Mouse (Mus musculus): ENCODE measurements at regions not wholly inside any gene's neighbourhood (a gene's known extent, or its start where the extent isn't known, plus 50 kb on each side); places are given as distances from the start of the nearest gene placed in this dataset.

DNA sequence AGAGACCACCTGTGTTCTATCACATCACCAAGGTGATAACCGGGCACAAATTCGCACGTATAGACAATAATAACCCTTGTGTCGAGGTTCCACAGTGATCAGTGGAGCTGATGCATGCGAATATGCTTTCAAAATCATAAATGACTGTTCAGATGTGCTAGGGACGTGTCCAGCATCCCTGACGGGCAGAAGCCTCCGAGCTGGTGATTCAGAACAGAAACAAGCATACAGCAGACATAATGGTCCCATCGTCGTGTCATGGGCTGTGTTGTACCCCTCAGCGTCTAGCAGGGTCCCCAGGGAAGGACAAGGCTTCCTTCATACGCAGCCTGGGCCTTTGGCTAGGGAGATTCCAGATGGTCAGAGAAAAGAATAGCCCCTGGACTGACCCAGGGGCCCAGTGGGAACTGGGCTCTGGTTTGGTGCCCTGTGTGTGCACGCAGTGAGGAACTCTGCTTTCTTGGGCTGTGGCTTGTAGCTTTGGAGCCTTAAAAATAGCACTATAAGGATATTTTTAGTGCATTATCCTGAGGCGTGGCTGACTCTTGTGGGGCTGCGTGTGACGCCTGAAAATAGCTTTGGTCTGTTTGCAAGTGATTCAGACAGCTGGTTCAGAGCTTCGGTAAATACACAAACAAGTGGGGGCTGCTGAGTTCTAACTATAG, 137.3 kb downstream of the Fam43a start:
- DNase-seq, result no peak

DNA sequence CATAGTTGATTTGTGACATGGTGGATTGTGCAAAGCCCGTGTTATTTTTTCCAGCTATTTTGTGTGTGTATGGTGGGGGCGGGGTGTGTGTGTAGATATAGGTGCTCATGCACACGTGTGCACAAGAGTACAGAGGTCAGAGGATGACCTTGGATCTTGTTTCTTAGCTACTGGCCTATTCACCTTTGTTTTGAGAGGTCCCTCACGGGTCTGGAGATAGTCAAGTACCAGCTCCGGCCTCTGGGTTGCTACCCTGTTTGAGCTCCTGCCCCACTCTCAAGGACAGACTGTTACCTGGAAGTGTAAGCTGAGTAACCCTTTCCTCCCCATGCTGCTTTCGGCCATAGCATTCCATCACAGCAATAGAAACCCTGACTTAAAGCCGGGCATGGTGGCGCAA, 138.0 kb downstream of the Fam43a start:
- no peak for DNase-seq

DNA sequence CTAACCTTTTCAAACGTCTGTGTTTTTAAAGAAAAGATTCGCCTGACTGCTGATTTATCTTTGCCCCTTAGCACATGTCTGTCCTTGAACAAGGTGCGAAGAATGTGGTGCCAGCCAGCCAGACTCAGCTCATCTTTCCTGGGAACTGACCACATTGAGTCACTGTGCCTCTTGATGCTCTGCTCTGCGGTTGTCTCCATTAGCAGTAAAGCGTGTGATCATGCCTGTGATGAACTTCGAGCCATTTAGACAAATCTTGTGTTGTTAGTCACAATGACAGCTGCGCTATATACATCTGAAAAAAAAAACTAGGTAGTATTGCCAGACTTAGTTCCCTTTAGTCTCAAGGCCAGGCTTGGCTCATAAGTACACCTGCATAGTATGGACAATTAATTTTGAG, 140.1 kb downstream of the Fam43a start:
- no peak for DNase-seq

DNA sequence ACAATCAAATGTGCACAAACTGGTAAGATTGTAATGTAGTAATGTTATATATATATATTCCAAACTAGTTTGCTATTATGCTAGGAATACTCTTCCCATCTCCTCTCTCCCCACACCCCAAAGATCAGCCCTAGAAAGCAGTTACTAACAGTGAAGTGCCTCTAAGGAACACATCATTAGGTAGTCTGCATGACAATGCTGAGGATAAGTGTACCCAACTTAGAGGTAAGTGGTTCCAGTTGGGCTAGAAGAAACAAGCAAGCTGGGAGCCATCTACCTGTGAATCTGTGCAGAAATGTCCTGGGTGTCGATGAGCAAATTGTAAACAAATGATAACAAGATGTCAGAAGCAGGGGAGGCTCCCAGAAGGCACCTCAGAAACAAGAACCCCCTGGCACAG, 141.7 kb downstream of the Fam43a start:
- no peak for DNase-seq

DNA sequence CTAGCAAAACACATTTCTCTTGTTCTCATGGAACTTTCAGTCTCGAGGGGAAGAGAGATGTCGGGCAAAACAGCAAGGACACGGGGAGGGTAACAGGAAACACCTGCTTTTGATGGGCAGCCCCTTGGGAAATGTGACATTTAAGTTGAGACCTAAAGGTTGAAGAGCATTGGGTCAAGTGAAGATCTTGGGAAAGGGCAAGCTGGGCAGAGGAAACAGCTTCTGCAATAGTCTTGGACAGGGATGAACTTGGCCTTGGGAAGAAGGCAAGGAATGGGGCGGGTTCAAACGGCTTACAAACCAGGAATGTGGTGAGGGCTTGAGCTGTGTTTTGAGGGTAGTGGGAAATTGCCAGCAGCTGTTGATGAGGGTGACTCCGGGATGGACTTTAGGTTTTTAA, 143.0 kb downstream of the Fam43a start:
- no peak for DNase-seq

DNA sequence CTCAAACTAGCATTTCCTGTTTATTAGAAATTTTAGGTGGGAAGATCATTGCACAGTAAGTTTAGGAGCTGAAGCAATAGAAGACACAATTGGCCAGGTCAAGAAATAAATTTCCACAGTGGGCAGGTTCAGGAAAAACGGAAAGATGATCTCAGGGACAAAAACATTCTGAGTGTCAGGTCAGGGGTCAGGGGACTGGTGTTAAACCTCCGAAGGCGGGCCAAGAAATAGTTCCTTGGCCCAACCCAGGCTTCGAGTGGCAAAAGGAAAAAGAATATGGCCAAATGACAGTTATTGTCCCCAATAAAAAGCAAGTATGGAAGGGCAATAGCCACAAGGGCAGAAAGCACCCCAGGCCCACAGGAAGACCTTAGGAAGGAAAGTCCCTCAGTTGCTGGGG, 144.0 kb downstream of the Fam43a start:
- DNase-seq, result no peak

DNA sequence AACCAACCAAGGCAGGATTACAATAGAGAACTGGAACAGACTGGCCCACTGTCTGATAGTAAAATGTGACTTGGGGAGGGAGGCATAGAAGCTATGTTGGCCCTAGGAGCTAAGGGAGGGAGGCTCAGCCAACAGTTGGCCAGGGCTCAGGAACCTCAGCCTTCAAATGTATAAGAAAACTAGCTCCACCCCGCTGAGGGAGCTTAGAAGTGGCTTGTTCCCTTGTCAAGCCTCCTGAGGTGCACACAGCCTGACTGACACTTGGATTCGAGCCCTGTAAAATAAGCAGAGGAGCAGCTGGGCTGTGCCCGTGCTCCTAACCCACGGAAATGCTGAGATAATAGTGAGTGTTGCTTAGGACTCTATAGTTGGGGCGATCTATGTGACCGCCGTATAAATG, 144.7 kb downstream of the Fam43a start:
- no peak for DNase-seq

DNA sequence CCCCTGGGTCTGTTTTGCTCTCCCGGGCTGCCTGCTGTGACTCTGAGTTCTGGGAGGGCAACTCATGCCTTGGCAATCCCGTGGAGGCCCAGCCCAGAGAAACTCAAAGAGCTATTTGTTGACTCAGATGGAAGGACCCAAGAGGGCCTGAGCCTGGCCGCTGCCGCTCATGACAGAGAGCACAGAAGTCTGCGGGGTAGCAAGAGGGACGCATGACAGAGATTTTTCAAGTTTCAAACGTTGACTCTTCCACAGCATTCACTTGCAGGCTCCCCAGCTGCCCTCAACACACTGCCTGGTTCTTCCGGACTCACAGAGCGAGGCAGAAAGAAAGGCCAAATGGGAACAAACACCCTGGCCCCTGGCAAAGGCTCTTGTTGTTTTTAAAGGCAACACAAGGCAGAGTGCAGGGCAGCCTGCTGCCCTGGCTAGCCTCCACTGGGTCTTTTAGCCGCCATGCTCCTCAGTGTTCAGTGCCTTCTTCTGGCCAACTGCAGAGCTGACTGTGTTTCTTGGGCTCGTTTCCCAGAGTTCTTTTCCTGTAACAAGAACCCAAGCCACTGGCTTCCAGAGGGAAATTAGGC, 146.2 kb downstream of the Fam43a start:
- peak; percentile 56 for DNase-seq

DNA sequence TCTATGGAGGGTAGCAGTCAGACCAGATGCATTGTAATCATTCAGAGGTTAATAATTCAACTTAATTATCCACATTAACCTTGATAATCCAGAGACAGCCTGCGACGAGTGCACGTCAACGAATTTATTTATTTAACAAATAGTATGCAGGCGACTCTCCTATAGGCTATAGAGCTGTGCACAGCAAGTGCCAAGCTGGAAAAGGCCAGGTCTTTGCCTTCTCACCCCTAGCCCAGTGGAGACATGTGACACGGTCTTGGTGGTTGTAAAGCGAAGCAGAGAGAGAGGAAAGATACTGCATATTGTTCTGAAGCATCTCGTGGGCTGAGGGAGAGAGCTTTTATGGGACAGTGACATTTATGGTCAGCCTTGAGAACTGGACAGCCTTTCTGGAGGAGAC, 146.7 kb downstream of the Fam43a start:
- no peak for DNase-seq

DNA sequence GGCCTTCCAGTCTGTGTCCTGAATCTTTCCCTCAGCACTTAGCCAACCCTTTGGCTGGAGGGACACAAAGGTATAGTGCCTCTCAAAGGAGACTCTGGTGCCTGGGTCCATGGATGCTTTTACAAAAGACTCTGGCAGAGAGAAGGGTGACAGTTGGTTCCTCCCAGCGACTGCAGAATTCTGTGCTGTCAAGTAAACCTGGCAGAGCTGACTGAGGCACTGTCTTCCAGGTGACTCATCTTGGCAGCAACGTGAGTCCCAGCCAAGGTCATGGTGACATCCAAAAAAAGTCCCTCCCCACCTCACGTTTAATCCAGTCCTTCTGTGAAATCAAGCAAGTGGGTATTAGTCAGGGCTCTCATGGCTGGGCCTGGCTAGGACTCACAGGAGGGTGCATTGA, 150.3 kb downstream of the Fam43a start:
- DNase-seq, result no peak

DNA sequence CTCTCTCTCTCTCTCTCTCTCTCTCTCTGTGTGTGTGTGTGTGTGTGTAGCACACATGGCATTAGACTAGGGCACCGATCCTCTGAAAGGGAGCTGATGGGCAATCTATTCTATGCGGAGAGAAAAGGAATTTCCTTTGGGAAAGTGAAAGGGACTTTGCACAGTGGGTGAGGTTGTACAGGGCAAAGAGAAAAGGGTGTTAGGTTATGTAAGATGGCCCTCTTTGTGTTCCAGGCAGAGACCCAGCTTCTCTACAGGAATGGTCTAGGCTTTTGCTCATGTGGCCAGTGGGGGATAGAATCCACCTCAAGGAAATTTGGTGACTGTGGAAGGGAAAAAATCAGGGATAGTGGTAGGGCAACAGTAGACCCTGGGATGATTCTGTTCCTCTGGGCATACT, 156.2 kb downstream of the Fam43a start:
- DNase-seq, result no peak

DNA sequence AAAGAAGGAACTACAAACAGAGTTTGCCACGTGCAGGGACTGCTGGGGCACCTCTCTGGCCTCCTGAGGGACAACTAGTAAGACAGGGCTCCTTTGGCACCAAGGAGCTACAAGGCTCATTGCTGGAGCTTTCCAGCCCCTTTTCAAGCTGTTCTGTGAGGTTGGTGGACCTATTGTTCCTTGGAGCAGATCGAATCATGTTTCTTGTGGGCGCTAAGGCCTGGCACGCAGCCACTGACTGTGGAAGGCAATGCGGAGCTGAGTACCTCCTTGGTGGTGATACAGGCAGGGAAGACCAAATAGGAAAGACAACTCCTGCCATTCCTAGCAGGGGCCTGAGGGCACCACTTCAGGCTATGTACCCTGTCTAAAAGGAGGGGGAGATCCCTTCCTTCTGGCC, 157.2 kb downstream of the Fam43a start:
- no peak for DNase-seq

DNA sequence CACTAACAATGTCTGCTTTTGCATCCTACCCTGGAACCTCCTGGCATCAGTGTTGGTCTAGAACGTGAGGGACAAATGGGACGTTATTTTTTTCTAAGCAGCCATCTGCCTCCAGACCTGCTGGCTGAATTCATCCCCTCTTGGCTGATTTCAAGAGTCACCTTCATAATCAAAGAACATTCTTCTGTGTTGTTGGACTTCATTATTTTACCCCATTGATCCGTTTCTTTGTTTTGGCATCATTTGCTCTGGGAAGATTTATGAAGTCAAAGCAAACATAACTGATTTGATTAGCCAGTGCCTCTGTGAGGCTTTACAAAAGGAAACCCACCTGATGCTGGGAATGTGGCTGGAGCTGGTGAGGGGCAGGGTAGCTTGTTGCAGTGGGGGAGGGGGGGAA, 158.0 kb downstream of the Fam43a start:
- no peak for DNase-seq

DNA sequence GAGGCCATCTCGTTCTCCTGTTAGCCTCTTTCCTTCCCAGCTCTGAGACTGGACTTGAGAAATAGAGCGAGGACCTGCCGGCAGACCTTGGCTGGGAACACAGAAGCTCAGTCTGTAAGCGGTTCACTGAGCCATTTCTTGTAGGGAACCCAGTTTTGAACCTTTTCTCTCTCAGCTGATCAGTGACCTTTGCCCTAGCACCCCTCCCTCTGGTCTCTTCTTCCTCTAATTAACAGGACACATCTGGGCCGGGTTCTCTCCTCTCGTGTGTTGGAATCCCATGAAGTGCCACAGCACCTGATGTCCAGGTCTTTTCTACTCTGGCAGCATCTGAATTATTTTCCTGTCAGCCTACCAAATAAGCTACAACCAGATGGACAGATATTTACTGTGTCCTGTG, 158.5 kb downstream of the Fam43a start:
- no peak for DNase-seq

DNA sequence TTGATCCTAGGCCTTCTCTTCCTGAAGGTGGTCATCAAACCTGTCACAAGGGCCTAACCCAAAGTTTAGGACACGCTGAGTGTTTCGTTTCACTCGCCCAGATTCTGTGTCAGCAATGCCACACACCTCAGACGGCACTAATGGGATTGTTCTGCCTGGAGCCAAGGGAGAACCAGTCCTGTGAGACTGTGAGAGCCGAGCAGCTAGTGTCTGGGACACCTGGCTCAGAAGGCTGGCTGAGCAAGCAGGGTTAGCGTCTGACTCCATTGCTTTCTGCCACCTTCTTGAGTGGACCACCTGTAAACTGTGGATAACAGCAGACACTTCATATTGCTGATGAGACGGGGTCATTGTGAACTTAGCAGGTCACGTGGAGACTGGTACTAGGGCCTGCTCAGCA, 160.0 kb downstream of the Fam43a start:
- no peak for DNase-seq

DNA sequence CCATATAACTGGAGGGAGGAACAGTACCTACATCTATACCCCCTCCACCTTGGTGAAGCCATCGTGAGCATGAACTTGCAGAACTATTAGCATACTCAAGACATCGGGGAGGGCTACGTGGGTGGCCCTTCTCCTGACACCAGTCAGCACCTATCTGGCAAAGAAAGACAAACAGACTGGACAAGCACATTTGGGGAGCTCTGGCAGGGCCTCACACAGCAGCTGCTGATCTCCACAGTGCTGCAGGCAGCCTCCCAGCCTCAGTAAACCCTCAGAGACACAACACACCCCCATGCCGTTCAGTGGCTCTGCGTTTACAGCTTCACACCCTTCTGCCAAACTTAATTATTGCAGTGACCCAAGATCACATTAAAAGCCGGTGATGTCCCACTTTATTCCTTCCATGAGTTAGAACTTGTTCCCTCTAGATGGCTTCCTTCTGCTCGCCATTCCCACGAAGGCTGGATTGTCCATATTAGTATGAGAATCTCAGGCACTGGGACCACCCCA, 161.7 kb downstream of the Fam43a start:
- no peak for DNase-seq

DNA sequence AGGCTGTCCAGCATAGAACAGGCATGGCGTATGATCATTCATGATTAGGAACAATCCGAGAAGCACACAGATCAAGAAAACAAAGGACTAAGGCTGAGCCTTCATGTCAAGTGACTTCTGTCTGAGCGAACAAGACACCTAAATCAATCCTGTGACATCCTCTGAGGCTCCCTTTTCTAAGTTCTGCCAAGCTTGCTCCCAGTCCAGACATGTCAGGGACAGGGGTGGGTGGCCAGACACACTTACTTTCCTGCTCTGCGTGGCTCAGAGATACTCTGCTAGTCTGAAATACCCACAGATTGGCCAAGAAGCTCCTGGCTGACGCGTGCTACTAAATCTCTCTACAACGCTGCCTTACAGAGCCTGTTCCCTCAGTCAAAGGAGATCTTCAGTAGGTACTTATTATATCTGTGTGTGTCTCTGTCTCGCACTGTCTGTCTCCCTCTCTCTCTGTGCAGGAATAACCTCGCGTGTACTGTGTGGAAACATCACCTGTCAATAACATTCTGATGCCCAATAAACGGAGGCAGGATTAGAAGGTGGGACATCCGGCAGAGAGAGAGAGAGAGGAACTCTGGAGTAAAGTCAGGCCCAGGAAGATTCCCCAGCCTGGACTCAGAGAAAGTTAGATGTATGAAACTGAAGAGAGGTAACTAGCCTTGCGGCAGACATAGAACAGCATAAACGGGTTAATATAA, 163.5 kb downstream of the Fam43a start:
- no peak for DNase-seq

DNA sequence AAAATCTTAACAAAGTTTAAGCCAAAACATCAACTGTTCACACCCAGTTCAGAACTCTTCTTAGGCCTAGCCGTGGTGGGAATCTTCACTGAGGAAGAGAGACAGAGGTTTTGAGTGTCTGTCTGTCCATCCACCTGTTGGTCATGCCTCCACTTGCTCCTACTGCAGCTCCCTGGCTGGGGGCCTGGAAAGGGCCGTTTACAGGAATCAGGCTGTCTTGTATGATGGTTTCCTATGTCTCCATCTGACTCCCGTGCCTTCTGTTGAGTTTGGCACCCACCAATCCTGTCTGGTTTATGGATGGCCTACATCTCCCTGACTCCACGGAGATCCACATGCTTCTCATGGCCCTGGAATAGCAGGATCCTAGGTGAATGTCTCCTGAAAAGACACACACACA, 166.1 kb downstream of the Fam43a start:
- DNase-seq, result no peak

DNA sequence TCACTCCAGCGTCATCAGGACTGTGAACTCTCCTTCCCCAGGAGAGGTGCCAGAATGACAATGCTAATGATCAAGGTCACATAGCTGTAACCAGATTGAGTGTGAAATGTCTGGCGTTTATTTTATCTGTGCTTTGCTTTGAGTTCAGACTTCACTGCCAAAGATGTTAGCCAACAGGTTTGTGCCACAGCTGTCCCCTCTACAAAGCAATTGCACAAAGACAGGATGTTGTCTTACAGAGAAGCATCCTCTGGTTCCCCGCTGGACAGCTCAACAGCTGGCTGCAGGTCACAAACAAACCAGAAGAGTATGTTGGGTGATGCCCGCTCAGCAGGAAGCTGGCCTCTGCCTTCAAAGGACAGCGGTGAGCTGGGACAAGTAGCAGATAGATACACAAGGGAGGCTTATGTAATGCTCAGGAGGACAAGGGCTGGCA, 169.5 kb downstream of the Fam43a start:
- DNase-seq, result peak; percentile 41

DNA sequence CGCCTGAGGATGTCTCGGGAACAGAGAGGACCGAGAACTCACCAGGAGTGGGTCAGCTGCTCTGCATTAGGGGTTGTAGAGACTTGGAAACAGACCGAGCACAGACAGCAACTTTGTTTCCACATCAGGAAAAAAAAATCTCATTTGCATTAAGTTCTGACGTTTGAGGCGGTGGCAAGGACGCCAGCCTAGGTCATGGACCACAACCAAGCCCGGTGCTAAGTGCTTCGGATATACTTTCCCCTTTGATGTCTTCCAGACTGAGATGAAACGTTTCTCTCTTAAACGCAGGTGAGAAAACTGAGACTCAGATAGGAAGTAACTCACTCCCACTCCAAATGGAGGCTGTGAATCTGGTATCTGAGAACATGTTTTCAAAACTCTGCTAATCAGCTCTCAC, 169.9 kb downstream of the Fam43a start:
- DNase-seq, result no peak

DNA sequence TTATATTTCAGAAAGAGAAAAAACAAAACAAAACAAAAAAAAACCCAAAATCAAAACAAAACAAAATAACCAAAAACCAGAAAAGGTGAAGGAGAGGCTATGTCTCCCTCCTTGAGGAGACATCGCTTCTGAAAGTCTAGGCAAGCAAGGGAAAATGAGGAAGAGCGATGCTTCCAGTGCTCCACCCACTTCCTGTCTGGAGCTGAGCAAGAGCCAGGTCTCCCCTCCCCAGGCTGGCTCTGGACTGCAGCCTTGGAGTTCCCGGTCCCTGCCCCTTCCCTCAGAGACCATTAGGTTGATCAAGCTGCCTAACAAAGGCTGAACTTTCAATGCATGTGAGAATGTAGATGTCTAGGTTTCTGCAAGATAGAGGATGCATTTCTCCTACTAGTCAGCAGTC, 173.3 kb downstream of the Fam43a start:
- peak; percentile 38 for DNase-seq

DNA sequence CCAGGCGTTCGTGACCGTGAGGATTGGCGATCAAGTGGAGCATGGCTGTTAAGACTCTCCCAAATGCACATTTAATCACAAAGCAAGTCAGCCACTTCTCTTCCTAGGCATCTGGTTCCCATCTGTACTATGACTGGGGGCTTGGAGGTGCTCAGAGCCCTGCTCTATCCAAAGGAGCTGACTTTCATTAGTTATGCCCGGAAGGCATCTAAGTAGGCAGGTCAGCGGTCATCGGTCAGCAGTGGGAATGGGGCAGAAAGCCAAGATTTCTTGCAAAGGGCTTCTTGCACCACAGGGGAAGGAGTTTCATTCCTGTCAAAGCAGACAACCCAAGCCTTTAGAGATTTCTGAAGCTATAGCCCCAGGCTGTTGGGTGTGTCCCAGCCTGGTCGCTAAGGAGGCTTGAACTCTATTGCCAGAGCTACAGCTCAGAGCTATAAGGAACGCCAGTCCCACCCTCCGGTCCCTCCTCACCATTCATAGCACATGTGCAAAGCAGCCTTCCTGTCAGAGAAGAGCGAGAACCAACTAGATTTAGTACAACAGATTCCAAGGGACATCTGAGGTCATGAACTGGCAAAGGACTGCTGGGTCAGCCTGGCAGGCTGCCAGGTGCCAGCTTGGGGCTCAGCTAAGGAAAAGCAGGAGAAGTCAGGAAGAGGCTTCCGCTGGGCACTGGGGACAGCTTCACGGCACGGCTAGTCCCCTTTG, 175.6 kb downstream of the Fam43a start:
- peak; percentile 74 for DNase-seq
